Mouse (Mus musculus): Measurements from ENCODE around the gene Rtf2. TPM values are rescaled to one million over a fixed set of nuclear protein-coding genes. Genes with fewer than 3 reads are reported as not detected.

Rtf2 gene
- total RNA-seq, 2 experiments from 2014 or later, result 73.9 to 74.2 TPM

Other genes starting within 250 kb of the Rtf2 start
- under 1 TPM; 0.21 to 0.25 TPM for gene Mc3r, start 192.1 kb upstream of the Rtf2 start, total RNA-seq (2021)
- gene Fam210b, start 95.0 kb upstream of the Rtf2 start, total RNA-seq (2021), result 10 to 100 TPM; 12.2 to 13.2 TPM
- 1 to 10 TPM; 1.3 to 1.8 TPM for gene Aurka, start 70.0 kb upstream of the Rtf2 start, total RNA-seq (2021)
- 10 to 100 TPM; 24.9 to 27.5 TPM for gene Cstf1, start 69.9 kb upstream of the Rtf2 start, total RNA-seq (2021)
- under 1 TPM; 0.55 to 0.78 TPM for gene Cass4, start 46.8 kb upstream of the Rtf2 start, total RNA-seq (2021)
- gene Gcnt7, start 18.0 kb downstream of the Rtf2 start, total RNA-seq (2021), result not detected
- not detected for gene Fam209, start 32.0 kb downstream of the Rtf2 start, total RNA-seq (2021)
- under 1 TPM; 0.11 to 0.57 TPM for gene Tfap2c, start 109.0 kb downstream of the Rtf2 start, total RNA-seq (2021)

Data from left cerebral cortex, postnatal 25 days (tissue).